Mouse (Mus musculus) heart, adult 9 months (tissue): ENCODE measurements around the gene Pigb.

Experiments used
- DNase-seq, 2 experiments: peaks; one replicate each; pipeline ENCODE4 v3.0.0; 2022; ENCODE audit warnings: low spot score in 2 of 2

Gene Pigb

GRCm38 (mm10) chr9:72992576-72992975 lies 47.6 kb downstream of the Pigb start:
- DNase-seq, result no peak

DNA sequence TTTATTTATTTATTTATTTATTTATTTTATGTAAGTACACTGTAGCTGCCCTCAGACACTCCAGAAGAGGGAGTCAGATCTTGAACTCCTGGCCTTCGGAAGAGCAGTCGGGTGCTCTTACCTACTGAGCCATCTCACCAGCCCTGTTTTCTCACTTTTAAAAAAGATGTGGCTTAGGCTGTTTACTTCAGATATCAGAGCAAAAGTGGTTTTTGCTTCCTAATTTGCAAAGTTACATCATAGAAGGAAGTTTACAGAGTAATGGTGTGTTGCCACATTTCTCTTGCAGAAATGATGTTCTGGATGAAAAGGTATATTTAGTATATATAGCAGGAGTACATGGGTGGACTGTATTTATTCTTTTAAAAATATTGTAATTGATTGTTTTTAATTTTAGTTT lies 48.8 kb downstream of the Pigb start:
- DNase-seq, result no peak

GRCm38 (mm10) chr9:72988706-72989105 lies 51.5 kb downstream of the Pigb start:
- no peak for DNase-seq

GRCm38 (mm10) chr9:72987703-72988102 lies 52.5 kb downstream of the Pigb start:
- DNase-seq, result no peak

DNA sequence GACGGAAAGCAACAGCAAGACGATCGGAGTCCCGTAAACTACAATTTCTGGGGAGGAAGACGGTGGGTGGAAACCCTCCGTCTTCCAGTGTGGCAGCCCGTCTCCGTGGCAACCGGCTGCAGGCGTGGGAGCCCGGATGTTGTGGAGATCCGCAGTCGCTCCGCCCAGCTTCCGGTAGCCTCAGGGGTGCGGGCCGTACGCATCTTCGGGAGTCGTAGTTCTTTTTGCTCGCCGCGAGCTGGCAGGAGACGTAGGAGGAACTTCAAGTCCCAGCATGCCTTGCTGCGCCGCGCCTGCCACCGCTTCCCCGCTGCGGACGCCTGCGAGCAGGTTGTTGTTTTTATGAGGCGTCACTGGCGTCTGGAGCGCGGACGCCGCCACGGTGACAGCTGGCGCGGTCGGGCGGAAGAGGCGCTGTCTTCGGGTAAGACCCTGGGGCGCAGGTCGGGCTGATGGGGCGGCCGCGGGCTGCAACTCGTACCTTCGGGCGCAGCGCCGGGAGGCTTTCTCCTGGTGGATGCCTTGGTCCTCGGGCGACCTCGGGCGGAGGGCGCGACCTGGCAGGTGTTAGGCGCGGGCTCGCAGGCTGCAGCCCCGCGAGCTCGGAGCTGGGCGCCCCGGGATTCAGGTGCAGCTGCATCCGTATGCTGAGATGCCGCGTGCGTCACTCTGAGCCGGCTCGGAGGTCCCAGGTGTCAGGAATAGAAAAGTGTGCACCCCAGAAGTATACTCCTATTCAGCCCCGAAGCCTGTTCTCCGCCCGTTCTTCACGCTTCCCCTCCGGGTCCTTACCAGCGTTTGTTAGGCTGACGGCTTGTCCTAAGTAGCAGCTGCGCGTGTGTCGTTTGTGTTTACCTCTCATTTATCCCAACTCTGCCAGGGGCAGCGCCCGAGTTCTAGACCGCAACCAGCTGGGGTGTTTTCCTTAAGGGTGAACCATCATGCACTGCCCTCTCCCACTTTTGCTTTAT lies 54.6 kb downstream of the Pigb start, which contains the start of the genes Ccpg1os and Ccpg1:
Ccpg1os (minus strand) TSS at position 133 of the 971 bp plus-strand sequence.
Ccpg1 (plus strand) TSS at position 180 of the 971 bp plus-strand sequence.
- peak; percentile 97 for DNase-seq

GRCm38 (mm10) chr9:72983066-72983465 lies 57.1 kb downstream of the Pigb start:
- DNase-seq, result no peak

GRCm38 (mm10) chr9:72975242-72975641 lies 64.9 kb downstream of the Pigb start:
- no peak for DNase-seq

GRCm38 (mm10) chr9:72974734-72975133 lies 65.4 kb downstream of the Pigb start:
- no peak for DNase-seq

DNA sequence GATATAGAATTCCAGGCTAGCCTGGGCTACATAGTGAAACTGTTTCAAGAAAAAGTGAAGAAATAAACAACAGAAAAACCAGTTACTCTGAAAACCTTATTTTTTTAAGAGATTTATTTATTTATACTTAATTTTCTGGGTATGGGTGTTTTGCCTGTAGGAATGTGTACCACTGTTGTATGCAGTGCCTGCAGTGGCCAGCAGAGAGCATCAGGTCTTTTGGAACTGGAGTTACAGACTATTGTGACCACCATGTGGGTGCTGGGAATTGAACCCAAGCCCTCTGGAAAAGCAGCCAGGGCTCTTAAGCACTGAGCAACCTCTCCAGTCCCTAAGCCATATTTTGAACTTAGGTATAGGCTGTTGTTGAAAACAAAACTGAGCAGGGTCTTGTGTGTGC lies 67.2 kb downstream of the Pigb start:
- no peak for DNase-seq

- DNase-seq, result no peak
Measured at GRCm38 (mm10) chr9:72972435-72972834, 67.7 kb downstream of the Pigb start.

- DNase-seq, result peak; percentile 33 to 59
Measured at GRCm38 (mm10) chr9:72969874-72970273, 70.3 kb downstream of the Pigb start.

DNA sequence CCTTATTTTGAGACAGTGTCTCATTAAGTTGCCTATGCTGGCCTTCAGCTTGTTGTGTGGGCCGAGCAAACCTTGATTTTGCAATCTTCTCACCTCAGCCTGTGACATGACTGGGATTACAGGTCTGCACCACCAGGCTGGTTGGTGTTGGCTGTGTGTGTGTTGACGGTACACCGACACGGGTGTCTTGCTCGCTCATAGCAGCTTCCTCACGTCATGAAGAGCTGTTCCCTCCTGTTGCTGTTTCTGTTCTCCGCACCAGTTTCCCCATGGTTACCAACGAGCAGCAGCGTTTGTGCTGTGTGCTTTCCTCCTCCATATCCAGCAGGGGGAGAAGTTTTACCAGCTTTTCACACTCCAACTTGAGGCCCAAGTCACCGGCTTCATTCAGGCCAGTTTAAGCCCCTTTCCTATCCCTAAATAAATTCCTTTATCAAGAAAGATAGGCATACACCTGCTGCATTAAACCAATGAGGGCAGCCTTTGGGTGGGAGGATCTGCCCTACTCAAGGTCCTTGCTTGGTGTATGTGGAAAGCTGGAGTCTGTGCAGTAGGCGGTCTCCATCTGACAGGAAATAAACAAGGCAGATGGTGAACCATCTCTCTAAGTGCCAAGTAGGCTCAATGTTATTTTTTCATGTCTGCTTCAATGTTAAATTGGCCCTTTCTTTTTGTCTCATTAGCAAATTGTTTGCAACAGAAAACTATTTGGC lies 71.7 kb downstream of the Pigb start:
- DNase-seq, result peak; percentile 28 to 31

DNA sequence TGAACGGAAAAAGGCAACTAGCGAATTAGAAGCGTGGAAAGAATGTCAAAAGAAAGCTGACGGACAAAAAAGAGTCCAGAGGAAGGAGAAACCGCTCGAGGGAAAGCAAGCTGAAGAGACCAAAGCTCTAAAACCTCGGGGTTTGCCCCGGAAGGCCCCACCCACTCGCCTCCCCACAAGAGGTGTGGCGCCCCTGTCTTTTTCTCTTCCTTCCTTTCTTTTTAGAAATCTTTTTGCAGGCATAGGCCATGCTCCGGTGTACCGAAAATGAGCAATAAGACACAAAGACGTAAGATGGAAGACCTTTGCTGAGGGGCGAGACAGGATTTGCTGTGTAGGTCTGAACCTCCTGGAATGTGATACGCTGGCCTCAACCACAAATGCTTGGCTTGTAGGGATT lies 78.2 kb downstream of the Pigb start:
- DNase-seq, result no peak

DNA sequence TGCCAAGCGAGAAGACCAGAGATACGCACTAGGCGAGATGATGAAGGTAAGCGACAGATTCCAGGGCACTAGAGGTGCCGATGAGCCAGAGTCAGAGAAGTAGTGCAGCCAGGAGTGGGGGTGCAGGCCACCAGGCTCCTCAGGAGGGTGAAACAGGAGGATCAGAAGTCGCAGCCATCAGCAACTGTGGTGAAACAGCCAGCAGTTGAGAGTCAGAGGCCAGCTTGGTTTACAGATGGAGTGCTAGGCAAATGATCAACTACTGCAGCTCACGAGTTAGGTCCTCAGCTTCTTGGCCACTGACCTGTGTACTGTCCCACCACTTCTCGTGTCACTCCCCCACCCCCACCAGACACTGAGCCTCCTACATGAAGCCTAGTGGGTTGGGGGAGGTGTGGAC lies 78.8 kb downstream of the Pigb start:
- DNase-seq, result no peak

DNA sequence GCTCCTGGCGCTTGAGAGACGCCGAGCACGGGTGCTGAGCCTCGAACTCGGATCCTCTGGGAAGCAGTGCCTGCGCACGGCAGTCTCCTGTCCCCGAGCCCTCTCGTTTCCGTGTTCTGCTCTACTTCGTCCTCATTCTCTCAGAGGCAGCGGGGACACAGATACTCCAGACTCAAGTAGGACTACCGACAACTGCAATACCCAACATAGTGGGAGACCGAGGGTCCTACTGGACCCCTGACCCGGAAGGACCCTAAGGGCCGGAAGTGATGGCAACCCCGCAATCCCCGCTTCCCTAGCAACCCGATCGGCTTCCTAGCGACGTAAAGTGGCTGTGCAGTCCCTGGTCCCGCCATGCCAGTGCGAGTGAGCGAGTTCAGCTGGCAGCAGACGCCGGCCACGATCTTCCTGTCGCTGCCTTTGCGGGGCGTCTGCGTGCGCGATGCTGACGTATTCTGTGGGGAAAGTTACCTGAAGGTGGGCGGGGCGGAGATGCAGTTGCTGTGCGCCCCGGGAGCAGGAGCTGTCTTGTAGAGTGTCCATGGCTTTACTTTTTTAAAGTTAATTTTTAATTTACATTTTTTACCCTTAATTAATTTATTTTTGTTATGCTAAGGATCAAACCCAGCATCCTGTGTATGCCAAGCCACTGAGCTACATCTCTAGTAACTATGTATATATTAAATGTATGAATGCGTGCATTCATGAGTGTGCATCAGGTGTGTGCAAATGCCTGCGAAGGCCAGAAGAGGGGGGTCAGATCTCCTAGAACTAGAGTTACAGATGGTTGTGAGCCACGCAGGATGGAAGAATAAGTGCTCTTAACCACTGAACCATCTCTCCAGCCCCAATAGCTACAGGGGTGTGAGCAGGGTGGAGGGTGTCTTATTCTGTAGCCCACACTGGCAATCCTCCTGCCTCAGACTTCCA lies 81.4 kb downstream of the Pigb start, which contains the start of the genes Dyx1c1 and Gm44503:
Dyx1c1 (plus strand) TSS at position 265 of the 930 bp plus-strand sequence.
Gm44503 (plus strand) TSS at position 332 of the 930 bp plus-strand sequence.
- peak; percentile 64 to 70 for DNase-seq
